In genomic region chr6:53944887-53945286, GRCm38 (mm10) we compare ENCODE assay signal across 27 mouse cellular contexts. TPM values are rescaled to one million over a fixed set of nuclear protein-coding genes. Genes with fewer than 3 reads are reported as not detected.
A peak's percentile ranks its signal among the peaks of the same experiment; 100 is the strongest.
DNase-seq lines count a peak whose midpoint lies in the region; ATAC-seq lines count a peak whose summit lies in the region.
"Had no signal": no experiment of that assay in that cellular context is flagged by ENCODE, and none has a peak within 500 bp of the region (broad histone marks: within the 10 kb centered on the region; RNA-seq: fewer than 3 reads in every experiment).

No protein-coding gene starts in this region.

- ATAC-seq in lung, embryonic 16.5 days (ENCODE audit: low read depth) = peak; percentile 83
- ATAC-seq in midbrain, embryonic 15.5 days (replicated peaks) = no peak
- ATAC-seq: forebrain, embryonic 13.5 days; hindbrain, postnatal 0 days; intestine, embryonic 16.5 days; midbrain, embryonic 16.5 days had no signal

- peaks cover 19% of the 10 kb centered on the region for H3K4me1 ChIP-seq in lung, embryonic 16.5 days (replicated peaks; ENCODE audit: control insufficient read depth, insufficient read depth, low read length)
- H3K4me1 ChIP-seq in midbrain, embryonic 15.5 days = 0 out of 2 replicates have a peak, but pooled peaks cover 2% of the 10 kb centered on the region

- no peaks in the 10 kb centered on the region for H3K27me3 ChIP-seq in lung, embryonic 16.5 days (ENCODE audit: control insufficient read depth, insufficient read depth, low read depth, low read length)
- no peaks in the 10 kb centered on the region for H3K27me3 ChIP-seq in midbrain, embryonic 15.5 days (replicated peaks)
- H3K27me3 ChIP-seq: forebrain, embryonic 13.5 days; heart, embryonic 12.5 days had no signal

- intact Hi-C loops in heart, postnatal 10 days (cut with DNase I) = no loop called here

- H3K36me3 ChIP-seq in lung, embryonic 16.5 days (ENCODE audit: control insufficient read depth, insufficient read depth, low read length) = no peaks in the 10 kb centered on the region
- H3K36me3 ChIP-seq in midbrain, embryonic 15.5 days (replicated peaks) = no peaks in the 10 kb centered on the region
- H3K36me3 ChIP-seq: heart, embryonic 12.5 days had no signal

- peak; percentile 14 for DNase-seq in adrenal gland, postnatal 14 days
- no peak for DNase-seq in adrenal gland, adult 8-10 months
- peak; percentile 25 for DNase-seq in heart, adult 8-10 months (ENCODE audit: low spot score)
- no peak for DNase-seq in heart, postnatal 10 days
- peak; percentile 30 to 46 for DNase-seq in lung, postnatal 4 days
- no peak for DNase-seq in thymus, postnatal 10 days (ENCODE audit: low spot score in 2 of 2)
- DNase-seq: adrenal gland, postnatal 36 days; cerebellum, adult 9-11 months; gastrocnemius, postnatal 10 days; kidney, postnatal 25 days; right cerebral cortex, adult 18-20 months; thymus, adult 2 months had no signal

- H3K4me3 ChIP-seq in lung, embryonic 16.5 days (ENCODE audit: low read length) = no peak overlapping the region
- no peak overlapping the region for H3K4me3 ChIP-seq in midbrain, embryonic 15.5 days
- H3K4me3 ChIP-seq: forebrain, embryonic 13.5 days; heart, embryonic 12.5 days; layer of hippocampus, adult 2 months had no signal

- peak overlapping the region; percentile 81 for H3K27ac ChIP-seq in lung, embryonic 16.5 days (ENCODE audit: low read length)
- no peak overlapping the region for H3K27ac ChIP-seq in midbrain, embryonic 15.5 days
- H3K27ac ChIP-seq: forebrain, embryonic 13.5 days; hindbrain, postnatal 0 days; layer of hippocampus, adult 2 months; stomach, postnatal 0 days had no signal

- H3K9me3 ChIP-seq in lung, embryonic 16.5 days (ENCODE audit: control insufficient read depth, low read length) = no peaks in the 10 kb centered on the region
- H3K9me3 ChIP-seq in midbrain, embryonic 15.5 days = no peaks in the 10 kb centered on the region
- H3K9me3 ChIP-seq: forebrain, embryonic 13.5 days; heart, embryonic 12.5 days had no signal

- 44% methylated on average over 5 of the region's 5 CpGs for WGBS in lung, embryonic 16.5 days
- WGBS in midbrain, embryonic 15.5 days = 80% methylated on average over 5 of the region's 5 CpGs

- H3K4me2 ChIP-seq in lung, embryonic 16.5 days (ENCODE audit: low read depth, low read length) = no peak overlapping the region
- no peak overlapping the region for H3K4me2 ChIP-seq in midbrain, embryonic 15.5 days
- H3K4me2 ChIP-seq: forebrain, embryonic 13.5 days; heart, embryonic 12.5 days had no signal

- no peak overlapping the region for H3K9ac ChIP-seq in lung, embryonic 16.5 days (ENCODE audit: low read length)
- no peak overlapping the region for H3K9ac ChIP-seq in midbrain, embryonic 15.5 days
- H3K9ac ChIP-seq: forebrain, embryonic 13.5 days; heart, embryonic 12.5 days had no signal

RNA-seq across cellular contexts. Expression of gene Cpvl, which starts 33.6 kb away (rescaled TPM):
- total RNA-seq in adrenal gland, postnatal 14 days (2021) = not detected in 2 replicates
- not detected for total RNA-seq in adrenal gland, adult 8-10 months (2022)
- not detected for total RNA-seq in heart, adult 8-10 months (2022)
- not detected for total RNA-seq in heart, postnatal 10 days (2021)
- 0.10 TPM in 1 of 2 replicates, not detected in the other for polyA plus RNA-seq in lung, embryonic 16.5 days (2015; fragmentation: Nextera tagmentation; extraction: Ambion mirVana)
- not detected in 2 replicates for polyA plus RNA-seq in midbrain, embryonic 15.5 days (2015; fragmentation: Nextera tagmentation; extraction: Ambion mirVana)
- total RNA-seq: adrenal gland, postnatal 36 days; gastrocnemius, postnatal 10 days; heart, postnatal 14 days; hindbrain, postnatal 0 days; layer of hippocampus, adult 2 months; liver, adult 2 months; megakaryocyte, adult 5-6 weeks had no signal
- polyA plus RNA-seq: forebrain, embryonic 13.5 days; frontal cortex, adult 2 months; heart, embryonic 12.5 days; liver, adult 2 months; liver, embryonic 16.5 days; midbrain, embryonic 16.5 days; neural tube, embryonic 14.5 days; thymus, adult 2 months had no signal

Comparison
In these comparisons a context has a peak if more than half of its experiments do, and no peak if none do; other contexts are left out.
1. DNase-seq: peak in adrenal gland, postnatal 14 days (single experiment), heart, adult 8-10 months (single experiment) and lung, postnatal 4 days (2 of 2); none in adrenal gland, adult 8-10 months (single experiment), heart, postnatal 10 days (0 of 2) and thymus, postnatal 10 days (0 of 2).